Mouse (Mus musculus): Measurements from ENCODE around the gene Gsg1. TPM values are rescaled to one million over a fixed set of nuclear protein-coding genes. Genes with fewer than 3 reads are reported as not detected.

The Gsg1 gene
- polyA plus RNA-seq (2012; rRNA removed) = 0.84 and 1.4 TPM in 2 replicates

GRCm38 (mm10) chr6:135254153-135254552 lies at the start of gene Gsg1:
Gene Gsg1 (minus strand): TSS chr6:135254351.
- H3K4me1 ChIP-seq (ENCODE audit: control insufficient read depth, insufficient read depth, insufficient read length, low read length) = peaks cover 9% of the 10 kb centered on the region; the same call in 1 of the 2 replicates
- no peaks in the 10 kb centered on the region for H3K27me3 ChIP-seq (ENCODE audit: control insufficient read depth, insufficient read depth, low read length)
- no peak within 1 kb of the TSS for H3K4me3 ChIP-seq (ENCODE audit: low read depth, low read length)
- H3K36me3 ChIP-seq (ENCODE audit: control insufficient read depth, insufficient read depth, low read length) = no peaks in the 10 kb centered on the region
- TF ChIP-seq POLR2A (IDR thresholded peaks at IDR 0.05; ENCODE audit: low read depth, low read length) = no peak
- no peak for TF ChIP-seq CTCF (IDR thresholded peaks at IDR 0.05; ENCODE audit: extremely low read depth, insufficient read length, insufficient replicate concordance, low read depth, low read length)
- WGBS = 88% methylated on average over 7 of the region's 7 CpGs
- no peak within 1 kb of the TSS for H3K27ac ChIP-seq (ENCODE audit: insufficient read depth, low read depth, low read length)

- Histone ChIP-seq H3K4me1 (ENCODE audit: control insufficient read depth, insufficient read depth, insufficient read length, low read length) (no peaks in the 10 kb centered on the region), H3K27ac (ENCODE audit: insufficient read depth, low read depth, low read length) (no peak overlapping the region), H3K36me3 (ENCODE audit: control insufficient read depth, insufficient read depth, low read length) (no peaks in the 10 kb centered on the region), H3K4me3 (ENCODE audit: low read depth, low read length) (no peak overlapping the region), H3K27me3 (ENCODE audit: control insufficient read depth, insufficient read depth, low read length) (no peaks in the 10 kb centered on the region)
- WGBS = 49% methylated on average over 10 of the region's 10 CpGs
- TF ChIP-seq CTCF (IDR thresholded peaks at IDR 0.05; ENCODE audit: extremely low read depth, insufficient read length, insufficient replicate concordance, low read depth, low read length) = no peak
- no peak for TF ChIP-seq POLR2A (IDR thresholded peaks at IDR 0.05; ENCODE audit: low read depth, low read length)
Observed at GRCm38 (mm10) chr6:135302421-135303125, 48.4 kb upstream of the Gsg1 start.

- H3K27ac ChIP-seq (ENCODE audit: insufficient read depth, low read depth, low read length) = no peak overlapping the region
- WGBS = 75% methylated on average over 4 of the region's 4 CpGs
- no peak for TF ChIP-seq POLR2A (IDR thresholded peaks at IDR 0.05; ENCODE audit: low read depth, low read length)
- TF ChIP-seq CTCF (IDR thresholded peaks at IDR 0.05; ENCODE audit: extremely low read depth, insufficient read length, insufficient replicate concordance, low read depth, low read length) = no peak
- H3K4me1 ChIP-seq (ENCODE audit: control insufficient read depth, insufficient read depth, insufficient read length, low read length) = 0 out of 2 replicates have a peak, but pooled peaks cover under 1% of the 10 kb centered on the region
- no peaks in the 10 kb centered on the region for H3K36me3 ChIP-seq (ENCODE audit: control insufficient read depth, insufficient read depth, low read length)
- no peak overlapping the region for H3K4me3 ChIP-seq (ENCODE audit: low read depth, low read length)
- H3K27me3 ChIP-seq (ENCODE audit: control insufficient read depth, insufficient read depth, low read length) = no peaks in the 10 kb centered on the region; the same call in 1 of the 2 replicates
Observed at GRCm38 (mm10) chr6:135300469-135300868, 46.3 kb upstream of the Gsg1 start.

- Histone ChIP-seq H3K36me3 (ENCODE audit: control insufficient read depth, insufficient read depth, low read length) (no peaks in the 10 kb centered on the region), H3K27me3 (ENCODE audit: control insufficient read depth, insufficient read depth, low read length) (no peaks in the 10 kb centered on the region; the same call in 1 of the 2 replicates), H3K4me1 (ENCODE audit: control insufficient read depth, insufficient read depth, insufficient read length, low read length) (0 out of 2 replicates have a peak, but pooled peaks cover 2% of the 10 kb centered on the region), H3K27ac (ENCODE audit: insufficient read depth, low read depth, low read length) (no peak overlapping the region), H3K4me3 (ENCODE audit: low read depth, low read length) (no peak overlapping the region)
- TF ChIP-seq CTCF (IDR thresholded peaks at IDR 0.05; ENCODE audit: extremely low read depth, insufficient read length, insufficient replicate concordance, low read depth, low read length) (no peak), POLR2A (IDR thresholded peaks at IDR 0.05; ENCODE audit: low read depth, low read length) (no peak)
- WGBS = 77% methylated on average over 7 of the region's 7 CpGs
Observed at GRCm38 (mm10) chr6:135299024-135299550, 44.9 kb upstream of the Gsg1 start.

GRCm38 (mm10) chr6:135297570-135297969 lies 43.4 kb upstream of the Gsg1 start:
- H3K27me3 ChIP-seq (ENCODE audit: control insufficient read depth, insufficient read depth, low read length) = no peaks in the 10 kb centered on the region; the same call in 1 of the 2 replicates
- no peak overlapping the region for H3K27ac ChIP-seq (ENCODE audit: insufficient read depth, low read depth, low read length)
- 61% methylated on average over 7 of the region's 7 CpGs for WGBS
- no peak overlapping the region for H3K4me3 ChIP-seq (ENCODE audit: low read depth, low read length)
- H3K4me1 ChIP-seq (ENCODE audit: control insufficient read depth, insufficient read depth, insufficient read length, low read length) = 0 out of 2 replicates have a peak, but pooled peaks cover 2% of the 10 kb centered on the region
- TF ChIP-seq POLR2A (IDR thresholded peaks at IDR 0.05; ENCODE audit: low read depth, low read length) (no peak), CTCF (IDR thresholded peaks at IDR 0.05; ENCODE audit: extremely low read depth, insufficient read length, insufficient replicate concordance, low read depth, low read length) (no peak)
- H3K36me3 ChIP-seq (ENCODE audit: control insufficient read depth, insufficient read depth, low read length) = no peaks in the 10 kb centered on the region

- Histone ChIP-seq H3K4me1 (ENCODE audit: control insufficient read depth, insufficient read depth, insufficient read length, low read length) (0 out of 2 replicates have a peak, but pooled peaks cover 2% of the 10 kb centered on the region), H3K27me3 (ENCODE audit: control insufficient read depth, insufficient read depth, low read length) (no peaks in the 10 kb centered on the region; the same call in 1 of the 2 replicates), H3K36me3 (ENCODE audit: control insufficient read depth, insufficient read depth, low read length) (no peaks in the 10 kb centered on the region), H3K4me3 (ENCODE audit: low read depth, low read length) (peak overlapping the region; percentile 20; the same call in 1 of the 2 replicates), H3K27ac (ENCODE audit: insufficient read depth, low read depth, low read length) (no peak overlapping the region)
- TF ChIP-seq POLR2A (IDR thresholded peaks at IDR 0.05; ENCODE audit: low read depth, low read length) (no peak), CTCF (IDR thresholded peaks at IDR 0.05; ENCODE audit: extremely low read depth, insufficient read length, insufficient replicate concordance, low read depth, low read length) (no peak)
- 52% methylated on average over 17 of the region's 17 CpGs for WGBS
Observed at GRCm38 (mm10) chr6:135296267-135296666, 42.1 kb upstream of the Gsg1 start.
